Mouse (Mus musculus) neutrophil, adult 59 days (primary cell): ENCODE results near the gene Lrit2. TPM values are rescaled to one million over a fixed set of nuclear protein-coding genes. Genes with fewer than 3 reads are reported as not detected.

ENCODE experiments used
- total RNA-seq, 2 experiments: library from RNA; stranded (reverse); gene quantifications; 1 replicate in 1 of 2; 2 replicates in 1 of 2; pipeline ENCODE4 v1.2.4; 2023

Lrit2 gene
- not detected for total RNA-seq

DNA sequence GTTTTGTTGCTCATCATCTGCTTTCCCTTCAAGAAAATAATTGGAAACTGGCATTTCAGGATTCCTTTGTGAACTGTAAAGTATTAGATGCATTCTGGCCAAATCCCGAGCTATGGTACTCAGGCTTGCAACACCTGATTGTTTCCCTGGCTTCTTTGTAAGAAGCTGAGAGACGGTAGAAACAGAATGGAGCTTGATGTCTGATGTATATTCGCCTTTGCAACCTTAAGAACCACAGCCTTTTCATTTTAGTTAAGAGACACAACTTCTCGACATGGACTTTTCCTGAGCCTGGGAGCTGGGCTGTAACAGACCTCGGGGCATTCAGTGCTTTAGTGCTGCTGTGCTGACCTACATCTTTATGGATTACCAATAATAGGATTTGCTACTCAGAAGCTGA is at the start of gene Lrit2:
Gene Lrit2 (plus strand): TSS at position 301 of the 400 bp plus-strand sequence.

GRCm38 (mm10) chr14:37048914-37049410 is 18.8 kb upstream of the Lrit2 start, which contains the start of gene Rgr:
Gene Rgr, minus strand, starts transcription at chr14:37048964.

GRCm38 (mm10) chr14:37097956-37098530 is 30.3 kb downstream of the Lrit2 start, which contains the start of gene Cdhr1:
Gene Cdhr1, minus strand, starts transcription at chr14:37098347.

DNA sequence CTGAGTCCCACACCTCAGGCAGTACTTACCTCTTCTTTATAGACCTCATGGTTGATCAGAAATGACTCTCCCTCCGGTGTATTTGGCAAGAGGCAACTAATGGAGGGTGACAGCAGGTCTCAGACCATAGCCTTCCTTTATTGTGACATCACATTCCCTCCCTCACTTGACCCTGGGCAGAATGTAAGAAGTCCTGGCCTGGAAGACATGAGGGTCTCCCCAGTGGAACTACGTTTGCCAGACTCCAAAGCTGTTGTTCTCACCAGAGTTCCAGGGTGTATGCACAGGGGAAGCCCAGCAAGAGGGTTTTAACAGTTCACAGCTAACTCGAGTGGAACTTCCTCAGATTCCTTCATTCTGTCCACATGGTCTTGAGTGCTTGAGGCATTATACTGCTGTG is 46.2 kb downstream of the Lrit2 start, which contains the start of gene 2610528A11Rik:
Gene 2610528A11Rik (minus strand): TSS at position 101 of the 400 bp plus-strand sequence.

Other genes starting within 250 kb of the Lrit2 start
- 10 to 100 TPM; 10.7 to 11.9 TPM for gene Ccser2, start 99.2 kb upstream of the Lrit2 start, total RNA-seq
- not detected for gene Rgr, start 19.0 kb upstream of the Lrit2 start, total RNA-seq
- not detected for gene Lrit1, start 13.1 kb upstream of the Lrit2 start, total RNA-seq
- gene Cdhr1, start 30.4 kb downstream of the Lrit2 start, total RNA-seq = not detected
- gene 2610528A11Rik, start 46.1 kb downstream of the Lrit2 start, total RNA-seq = not detected
- 100 to 1,000 TPM; 103 to 108 TPM for gene Ghitm, start 67.3 kb downstream of the Lrit2 start, total RNA-seq